Mouse (Mus musculus) lung, postnatal 0 days (tissue): ENCODE data around the gene Mtmr11. TPM values are rescaled to one million over a fixed set of nuclear protein-coding genes. Genes with fewer than 3 reads are reported as not detected.
A peak's percentile ranks its signal among the peaks of the same experiment; 100 is the strongest.
"Not testable (repeated sequence)": the region's sequence is repeated elsewhere in the genome, so short reads cannot be mapped to it uniquely, and the experiment has no call there.

ENCODE experiments used
- ATAC-seq: fragments of 200-750 bp; cut with Nextera tagmentation; 2 replicates; pipeline ENCODE4 v1.8.0; 2017; ENCODE audit warnings: moderate library complexity
- DNase-seq: peaks from one replicate; pipeline ENCODE4 v3.0.0-alpha.2; 2016; ENCODE audit warnings: low spot score
- H3K27ac ChIP-seq: fragments of 300-500 bp; sonication (generic); 2 replicates; pipeline ENCODE4 v1.5.1; 2014; ENCODE audit warnings: antibody characterized with exemption, mild to moderate bottlenecking, low read length, mixed read lengths
- H3K27me3 ChIP-seq: fragments of 300-500 bp; sonication (generic); replicated peaks from 2 replicates; pipeline ENCODE4 v1.6.1; 2014; ENCODE audit warnings: low read length, mixed read lengths; ENCODE audit not compliant: insufficient read depth
- H3K36me3 ChIP-seq: fragments of 300-500 bp; sonication (generic); 2 replicates; pipeline ENCODE4 v1.6.1; 2014; ENCODE audit warnings: low read length, mixed read lengths; ENCODE audit not compliant: insufficient read depth
- H3K4me1 ChIP-seq: fragments of 300-500 bp; sonication (generic); 2 replicates; pipeline ENCODE4 v1.6.1; 2014; ENCODE audit warnings: antibody characterized with exemption, low read depth, low read length, mixed read lengths; ENCODE audit not compliant: insufficient read depth
- H3K4me2 ChIP-seq: fragments of 300-500 bp; sonication (generic); replicated peaks from 2 replicates; pipeline ENCODE4 v1.6.1; 2014; ENCODE audit warnings: low read depth, mild to moderate bottlenecking, low read length, moderate library complexity, mixed read lengths
- H3K4me3 ChIP-seq: fragments of 300-500 bp; sonication (generic); 2 replicates; pipeline ENCODE4 v1.5.1; 2014; ENCODE audit warnings: low read depth, low read length
- H3K9ac ChIP-seq: fragments of 300-500 bp; sonication (generic); replicated peaks from 2 replicates; pipeline ENCODE4 v1.6.1; 2014; ENCODE audit warnings: low read depth, mild to moderate bottlenecking
- H3K9me3 ChIP-seq: fragments of 300-500 bp; sonication (generic); 2 replicates; pipeline ENCODE4 v1.6.1; 2016; ENCODE audit warnings: low read length, mixed read lengths
- CTCF ChIP-seq: IDR thresholded peaks from 2 replicates; pipeline ENCODE4 v1.5.1; 2016; ENCODE audit warnings: antibody characterized with exemption, mild to moderate bottlenecking
- EP300 ChIP-seq: IDR thresholded peaks from 2 replicates; pipeline ENCODE4 v1.6.1; 2016; ENCODE audit warnings: antibody characterized with exemption, mild to moderate bottlenecking, control low read depth
- WGBS: fragments of 180-500 bp; shearing (Covaris S2); extraction: QIAGEN DNeasy Blood & Tissue Kit; methylation state at CpG from one replicate; pipeline ENCODE4 v1.1.7; 2014; 5-methylcytosine and 5-hydroxymethylcytosine counted together
- microRNA-seq: library from miRNA; unstranded; fragments of <30 nt; microRNA quantifications from one replicate; pipeline ENCODE4, GENCODE M21; 2016
- polyA plus RNA-seq: library from polyadenylated mRNA; unstranded; fragments of >200 nt; fragmentation: Nextera tagmentation; extraction: Ambion mirVana; gene quantifications from 2 replicates; pipeline ENCODE4 v1.2.1, GENCODE M21; 2015

Gene Mtmr11
- polyA plus RNA-seq, 1 experiment from 2014 or later = 11.3 TPM

DNA sequence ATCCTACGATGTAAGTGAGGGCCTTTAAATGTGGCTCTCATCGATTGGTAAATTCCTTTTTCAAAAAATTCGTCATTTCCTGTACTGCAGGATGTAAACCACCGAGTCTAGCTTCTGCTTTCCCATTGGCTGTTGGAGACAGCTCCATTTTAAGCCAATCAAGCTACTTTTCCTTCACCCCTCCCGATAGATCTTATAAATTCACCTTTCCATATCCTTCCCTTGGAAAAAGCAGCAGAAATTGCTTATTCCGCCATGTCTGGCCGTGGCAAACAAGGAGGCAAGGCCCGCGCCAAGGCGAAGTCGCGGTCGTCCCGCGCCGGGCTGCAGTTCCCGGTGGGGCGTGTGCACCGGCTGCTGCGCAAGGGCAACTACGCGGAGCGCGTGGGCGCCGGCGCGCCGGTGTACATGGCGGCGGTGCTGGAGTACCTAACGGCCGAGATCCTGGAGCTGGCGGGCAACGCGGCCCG is 57.9 kb downstream of the Mtmr11 start, which contains the start of the genes Bola1 and Hist2h2ab:
Gene Bola1 (minus strand): TSS at position 49 of the 470 bp plus-strand sequence.
Gene Hist2h2ab (plus strand): TSS at position 205 of the 470 bp plus-strand sequence.
- ATAC-seq (peak; percentile 72), DNase-seq (peak; percentile 97)
- H3K9ac ChIP-seq = peak within 1 kb of the TSS; percentile 89
- peak within 1 kb of the TSS; percentile 64 for H3K4me3 ChIP-seq
- WGBS = under 1% methylated on average over 36 of the region's 37 CpGs
- peaks cover 9% of the 10 kb centered on the region; the same call in 1 of the 2 replicates for H3K4me1 ChIP-seq
- no peaks in the 10 kb centered on the region for H3K36me3 ChIP-seq
- no peaks in the 10 kb centered on the region for H3K9me3 ChIP-seq
- TF ChIP-seq CTCF (no peak), EP300 (peak; percentile 60; the same call in 1 of the 2 replicates)
- peak within 1 kb of the TSS; percentile 98 for H3K27ac ChIP-seq
- peak within 1 kb of the TSS; percentile 74 for H3K4me2 ChIP-seq
- H3K27me3 ChIP-seq = no peaks in the 10 kb centered on the region

DNA sequence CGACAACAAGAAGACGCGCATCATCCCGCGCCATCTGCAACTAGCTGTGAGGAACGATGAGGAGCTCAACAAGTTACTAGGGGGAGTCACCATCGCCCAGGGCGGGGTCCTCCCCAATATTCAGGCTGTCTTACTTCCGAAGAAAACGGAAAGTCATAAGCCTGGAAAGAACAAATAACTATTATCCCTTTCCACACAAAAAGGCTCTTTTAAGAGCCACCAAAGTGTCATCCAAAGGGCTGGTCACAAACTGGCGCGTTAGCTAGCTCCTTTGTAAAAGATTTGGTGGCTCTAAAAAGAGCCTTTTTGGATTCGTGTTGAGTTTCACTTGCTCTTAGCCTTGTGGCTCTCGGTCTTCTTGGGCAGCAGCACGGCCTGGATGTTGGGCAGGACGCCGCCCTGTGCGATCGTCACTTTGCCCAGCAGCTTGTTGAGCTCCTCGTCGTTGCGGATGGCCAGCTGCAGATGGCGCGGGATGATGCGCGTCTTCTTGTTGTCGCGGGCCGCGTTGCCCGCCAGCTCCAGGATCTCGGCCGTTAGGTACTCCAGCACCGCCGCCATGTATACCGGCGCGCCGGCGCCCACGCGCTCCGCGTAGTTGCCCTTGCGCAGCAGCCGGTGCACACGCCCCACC is 58.4 kb downstream of the Mtmr11 start:
- Histone ChIP-seq H3K27ac (peak overlapping the region; percentile 98), H3K4me2 (peak overlapping the region; percentile 74), H3K9ac (peak overlapping the region; percentile 89), H3K4me3 (peak overlapping the region; percentile 64)
- not testable (repeated sequence) for DNase-seq, H3K4me1 ChIP-seq, H3K36me3 ChIP-seq, H3K27me3 ChIP-seq, H3K9me3 ChIP-seq
- 1% methylated on average over 23 of the region's 47 CpGs for WGBS
- TF ChIP-seq CTCF = peak; percentile 6; the same call in 1 of the 2 replicates
- ATAC-seq = peak; percentile 9

DNA sequence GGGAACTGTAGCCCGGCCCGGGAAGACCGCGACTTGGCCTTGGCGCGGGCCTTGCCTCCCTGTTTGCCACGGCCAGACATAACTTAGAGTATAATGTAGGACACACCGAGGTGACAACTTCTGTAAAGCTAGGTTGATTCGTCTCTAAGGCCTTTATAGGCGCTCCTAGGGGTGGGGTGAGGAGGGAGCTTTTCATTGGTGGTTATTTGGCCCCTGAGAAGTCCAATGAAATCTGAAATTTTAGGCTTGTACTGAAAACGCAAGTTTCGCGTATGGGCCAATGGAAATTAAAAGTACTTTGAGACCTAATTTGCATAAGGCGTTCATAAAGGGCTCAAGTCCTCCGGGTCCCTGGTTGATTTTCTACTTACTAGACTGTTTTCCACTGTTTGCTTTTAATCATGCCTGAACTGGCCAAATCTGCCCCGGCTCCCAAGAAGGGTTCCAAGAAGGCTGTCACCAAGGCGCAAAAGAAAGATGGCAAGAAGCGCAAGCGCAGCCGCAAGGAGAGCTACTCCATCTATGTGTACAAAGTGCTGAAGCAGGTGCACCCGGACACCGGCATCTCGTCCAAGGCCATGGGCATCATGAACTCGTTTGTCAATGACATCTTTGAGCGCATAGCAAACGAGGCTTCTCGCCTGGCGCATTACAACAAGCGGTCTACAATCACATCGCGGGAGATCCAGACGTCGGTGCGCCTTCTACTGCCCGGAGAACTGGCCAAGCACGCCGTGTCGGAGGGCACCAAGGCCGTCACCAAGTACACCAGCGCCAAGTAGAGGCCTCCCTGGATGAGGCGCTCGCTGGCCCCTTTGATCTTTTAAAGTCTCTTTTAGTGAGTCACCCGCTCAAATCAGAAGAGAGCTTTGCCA is 59.2 kb downstream of the Mtmr11 start, which contains the start of the genes Hist2h2ac and Hist2h2be:
Gene Hist2h2ac (minus strand): TSS at position 116 of the 875 bp plus-strand sequence.
Gene Hist2h2be (plus strand): TSS at position 355 of the 875 bp plus-strand sequence.
- H3K4me1 ChIP-seq = peaks cover 9% of the 10 kb centered on the region; the same call in 1 of the 2 replicates
- peak within 1 kb of the TSS; percentile 98 for H3K27ac ChIP-seq
- TF ChIP-seq CTCF (0 out of 2 replicates have a peak, but pooled peaks have one; percentile 20), EP300 (no peak; the same call in none of the 2 replicates)
- H3K27me3 ChIP-seq = no peaks in the 10 kb centered on the region
- DNase-seq (peak; percentile 98), ATAC-seq (peak; percentile 93)
- H3K4me2 ChIP-seq = peak within 1 kb of the TSS; percentile 74
- peak within 1 kb of the TSS; percentile 64 for H3K4me3 ChIP-seq
- 1% methylated on average over 43 of the region's 43 CpGs for WGBS
- H3K36me3 ChIP-seq = no peaks in the 10 kb centered on the region
- no peaks in the 10 kb centered on the region for H3K9me3 ChIP-seq
- peak within 1 kb of the TSS; percentile 89 for H3K9ac ChIP-seq

Small RNAs within 50 kb of the gene (microRNA-seq; reads per million reads assigned to microRNA genes)
- not detected for gene Gm44492

Other genes with a start within 250 kb of the Mtmr11 start
- gene Anp32e, start 232.8 kb upstream of the Mtmr11 start, polyA plus RNA-seq = 72.5 and 79.6 TPM in 2 replicates
- gene Plekho1, start 166.0 kb upstream of the Mtmr11 start, polyA plus RNA-seq = 53.5 and 55.4 TPM in 2 replicates
- gene Vps45, start 103.5 kb upstream of the Mtmr11 start, polyA plus RNA-seq = 32.3 and 32.8 TPM in 2 replicates
- 30.2 and 30.6 TPM in 2 replicates for gene Otud7b, start 57.5 kb upstream of the Mtmr11 start, polyA plus RNA-seq
- gene Sf3b4, start 10.3 kb downstream of the Mtmr11 start, polyA plus RNA-seq = 64.4 and 68.4 TPM in 2 replicates
- gene Sv2a, start 19.1 kb downstream of the Mtmr11 start, polyA plus RNA-seq = 1.9 and 2.2 TPM in 2 replicates
- 50.1 and 51.1 TPM in 2 replicates for gene Bola1, start 57.7 kb downstream of the Mtmr11 start, polyA plus RNA-seq
- gene Hist2h2ab, start 57.9 kb downstream of the Mtmr11 start, polyA plus RNA-seq = 0.31 TPM in 1 of 2 replicates, not detected in the other
- 3.0 and 3.6 TPM in 2 replicates for gene Hist2h2ac, start 58.9 kb downstream of the Mtmr11 start, polyA plus RNA-seq
- 2.3 and 4.0 TPM in 2 replicates for gene Hist2h2be, start 59.1 kb downstream of the Mtmr11 start, polyA plus RNA-seq
- gene Hist2h3c2, start 77.1 kb downstream of the Mtmr11 start, polyA plus RNA-seq = 1.8 and 2.2 TPM in 2 replicates
- gene Hist2h2aa2, start 78.3 kb downstream of the Mtmr11 start, polyA plus RNA-seq = 168 and 196 TPM in 2 replicates
- gene Hist2h2aa1, start 83.5 kb downstream of the Mtmr11 start, polyA plus RNA-seq = 56.2 and 60.0 TPM in 2 replicates
- gene Hist2h3c1, start 84.7 kb downstream of the Mtmr11 start, polyA plus RNA-seq = 0.77 TPM in 1 of 2 replicates, not detected in the other
- 9.7 and 9.8 TPM in 2 replicates for gene Hist2h4, start 101.3 kb downstream of the Mtmr11 start, polyA plus RNA-seq
- gene Hist2h3b, start 106.7 kb downstream of the Mtmr11 start, polyA plus RNA-seq = 12.5 and 12.9 TPM in 2 replicates
- gene Hist2h2bb, start 107.7 kb downstream of the Mtmr11 start, polyA plus RNA-seq = 0.48 and 2.9 TPM in 2 replicates
- gene Fcgr1, start 132.0 kb downstream of the Mtmr11 start, polyA plus RNA-seq = 4.7 and 5.3 TPM in 2 replicates